Mouse (Mus musculus): ENCODE measurements at regions not wholly inside any gene's neighbourhood (a gene's known extent, or its start where the extent isn't known, plus 50 kb on each side); places are given as distances from the start of the nearest gene placed in this dataset.

GRCm38 (mm10) chr7:37403483-37403882, 370.0 kb downstream of the Zfp536 start:
- no peak overlapping the region for H3K9ac ChIP-seq (ENCODE audit: low read length)
- no peaks in the 10 kb centered on the region for H3K4me1 ChIP-seq (ENCODE audit: control insufficient read depth, insufficient read depth, low read length)
- no peaks in the 10 kb centered on the region for H3K9me3 ChIP-seq (ENCODE audit: control insufficient read depth, low read length)
- DNase-seq (ENCODE audit: low spot score) (no peak), ATAC-seq (ENCODE audit: insufficient read depth, low FRiP score, low TSS enrichment) (no peak)
- no peak overlapping the region for H3K4me2 ChIP-seq (ENCODE audit: low read depth)
- H3K36me3 ChIP-seq (ENCODE audit: control insufficient read depth, insufficient read depth, low read length), result no peaks in the 10 kb centered on the region
- H3K27me3 ChIP-seq (ENCODE audit: control insufficient read depth, insufficient read depth, low read length), result no peaks in the 10 kb centered on the region
- 98% methylated on average over 2 of the region's 2 CpGs for WGBS
- no peak overlapping the region for H3K27ac ChIP-seq (ENCODE audit: low read depth, low read length)
- no peak overlapping the region for H3K4me3 ChIP-seq (ENCODE audit: low read depth, low read length)

- 51% methylated on average over 4 of the region's 4 CpGs for WGBS
- no peak overlapping the region for H3K4me2 ChIP-seq (ENCODE audit: low read depth)
- H3K9me3 ChIP-seq (ENCODE audit: control insufficient read depth, low read length), result no peaks in the 10 kb centered on the region
- DNase-seq (ENCODE audit: low spot score), result no peak
- H3K36me3 ChIP-seq (ENCODE audit: control insufficient read depth, insufficient read depth, low read length), result no peaks in the 10 kb centered on the region
- no peaks in the 10 kb centered on the region for H3K4me1 ChIP-seq (ENCODE audit: control insufficient read depth, insufficient read depth, low read length)
- no peak overlapping the region for H3K4me3 ChIP-seq (ENCODE audit: low read depth, low read length)
- no peak overlapping the region for H3K9ac ChIP-seq (ENCODE audit: low read length)
- ATAC-seq (ENCODE audit: insufficient read depth, low FRiP score, low TSS enrichment), result no peak
- H3K27me3 ChIP-seq (ENCODE audit: control insufficient read depth, insufficient read depth, low read length), result no peaks in the 10 kb centered on the region
- no peak overlapping the region for H3K27ac ChIP-seq (ENCODE audit: low read depth, low read length)
Measured at GRCm38 (mm10) chr7:37413350-37413749, 360.1 kb downstream of the Zfp536 start.

- 77% methylated on average over 10 of the region's 10 CpGs for WGBS
- DNase-seq (ENCODE audit: low spot score) (no peak), ATAC-seq (ENCODE audit: insufficient read depth, low FRiP score, low TSS enrichment) (no peak)
- H3K4me3 ChIP-seq (ENCODE audit: low read depth, low read length), result no peak overlapping the region
- H3K4me1 ChIP-seq (ENCODE audit: control insufficient read depth, insufficient read depth, low read length), result no peaks in the 10 kb centered on the region
- no peak overlapping the region for H3K27ac ChIP-seq (ENCODE audit: low read depth, low read length)
- H3K4me2 ChIP-seq (ENCODE audit: low read depth), result no peak overlapping the region
- no peaks in the 10 kb centered on the region for H3K9me3 ChIP-seq (ENCODE audit: control insufficient read depth, low read length)
- H3K36me3 ChIP-seq (ENCODE audit: control insufficient read depth, insufficient read depth, low read length), result no peaks in the 10 kb centered on the region
- no peaks in the 10 kb centered on the region for H3K27me3 ChIP-seq (ENCODE audit: control insufficient read depth, insufficient read depth, low read length)
- H3K9ac ChIP-seq (ENCODE audit: low read length), result no peak overlapping the region
Measured at GRCm38 (mm10) chr7:37421704-37422103, 351.7 kb downstream of the Zfp536 start.

Data from neural tube, embryonic 11.5 days (tissue).